Mouse (Mus musculus) retina, postnatal 7 days (tissue): ENCODE results near the gene Acvr1.

ENCODE experiments used
- DNase-seq: peaks from one replicate; pipeline ENCODE4 v3.0.0-alpha.2; 2012; ENCODE audit warnings: low read depth, low spot score

Acvr1 gene

DNA sequence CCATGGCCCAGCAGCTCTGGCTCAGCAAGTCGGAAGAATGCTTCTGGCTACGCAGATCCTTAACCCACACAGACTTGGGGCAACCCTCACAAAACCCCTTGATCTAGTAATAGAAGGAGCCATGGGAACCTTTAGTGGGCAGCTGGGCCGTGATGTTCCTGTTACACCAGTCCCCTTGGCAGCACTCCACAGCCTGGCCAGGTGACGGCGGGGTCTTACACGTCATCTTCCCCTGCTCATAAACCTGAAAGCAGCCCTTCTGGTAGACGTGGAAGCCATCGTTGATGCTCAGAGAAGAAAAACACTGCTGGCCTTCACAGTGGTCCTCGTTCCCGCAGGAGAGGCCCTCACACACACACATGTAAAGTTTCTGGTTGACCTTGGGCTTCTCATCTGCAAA lies 87.4 kb downstream of the Acvr1 start:
- no peak for DNase-seq

DNA sequence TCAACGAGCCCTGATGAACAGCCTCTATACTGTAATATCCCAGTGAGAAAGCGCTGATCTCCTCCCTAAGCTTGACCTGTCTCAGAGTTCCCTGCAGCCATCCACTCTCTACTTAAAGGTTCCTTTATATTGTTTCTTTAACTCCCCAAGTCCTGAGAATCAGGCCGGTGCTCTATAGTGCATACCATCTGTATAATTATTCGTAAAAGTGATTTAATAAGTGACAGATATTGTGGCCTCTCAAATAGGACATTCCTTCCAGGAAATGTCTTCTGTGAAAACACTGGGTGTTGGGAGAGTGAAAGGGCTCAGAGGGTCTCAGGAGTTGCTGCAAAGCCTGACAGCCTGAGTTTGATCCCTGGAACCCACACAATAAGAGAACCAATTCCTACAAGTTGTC lies 88.8 kb downstream of the Acvr1 start:
- no peak for DNase-seq

DNA sequence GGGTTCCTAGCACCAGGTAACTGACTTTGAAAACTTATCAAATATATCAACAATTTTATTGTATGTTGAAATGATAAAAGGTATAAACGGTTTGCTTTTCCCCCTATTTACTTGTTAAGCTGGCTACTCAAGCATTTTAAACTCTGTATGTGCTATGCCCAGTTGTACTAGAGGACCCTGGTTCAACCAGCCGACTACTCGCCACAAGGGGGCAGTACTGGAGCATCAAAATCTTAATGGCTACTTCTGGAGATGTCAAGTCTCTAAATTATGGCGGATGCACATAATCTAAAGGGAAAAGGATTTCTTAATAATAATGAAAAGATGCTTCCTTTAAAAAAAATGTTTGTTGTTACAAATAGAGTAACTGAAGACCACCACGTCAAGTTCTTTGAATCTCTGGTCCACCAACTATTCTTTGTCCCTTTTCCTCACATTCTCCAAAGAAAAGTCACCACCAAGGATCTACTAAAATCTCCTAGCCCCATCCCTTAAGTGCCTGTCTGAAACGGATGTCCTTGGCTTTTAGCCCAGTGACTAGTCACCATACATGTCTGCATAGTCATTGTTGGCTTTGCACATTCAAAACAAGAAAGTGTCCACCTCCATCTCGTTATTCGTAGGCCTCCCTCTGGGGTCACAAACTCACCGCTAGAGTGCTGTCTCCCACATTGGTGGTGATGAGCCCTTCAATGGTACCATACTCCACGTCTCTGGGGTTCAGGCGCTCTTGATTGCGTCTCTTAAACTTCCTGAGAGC lies 89.8 kb downstream of the Acvr1 start:
- DNase-seq: peak; percentile 68

DNA sequence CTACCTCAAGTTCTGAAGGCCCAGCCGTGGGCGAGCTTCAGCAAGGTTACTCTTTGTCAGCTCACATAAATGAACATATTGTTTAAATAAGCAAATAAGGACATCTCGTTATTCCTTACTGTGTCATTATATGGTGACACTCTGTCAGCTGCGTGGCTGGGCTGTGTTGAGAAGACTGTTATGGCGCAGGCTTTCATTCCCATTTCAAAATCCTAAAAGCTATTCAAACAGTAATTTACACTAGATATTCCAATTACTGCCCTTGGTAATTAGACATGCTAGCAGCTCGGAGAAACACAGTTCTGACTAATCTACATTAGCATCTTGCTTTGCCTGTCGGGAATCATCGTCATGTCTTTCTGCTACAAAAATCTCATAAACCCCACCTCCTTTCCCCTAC lies 91.4 kb downstream of the Acvr1 start:
- no peak for DNase-seq

DNA sequence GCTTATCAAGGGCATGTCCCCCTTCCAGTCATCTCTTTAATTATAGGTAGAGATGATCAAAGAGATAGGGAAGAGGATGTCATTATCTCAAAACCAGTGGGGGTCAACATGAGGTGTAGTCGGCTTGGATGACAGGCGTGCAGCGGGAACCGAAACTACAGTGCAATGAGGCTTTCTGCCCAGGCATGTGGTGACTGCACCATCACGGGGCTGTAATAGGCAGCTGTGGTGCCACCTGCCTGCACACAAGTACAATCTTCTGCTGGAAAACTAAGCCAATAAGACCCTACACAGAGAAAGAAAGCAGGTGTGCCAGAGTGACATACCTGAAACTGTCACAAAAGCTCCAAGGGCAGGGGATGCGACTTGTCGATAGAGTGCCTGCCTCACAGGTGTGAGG lies 96.7 kb downstream of the Acvr1 start:
- no peak for DNase-seq

DNA sequence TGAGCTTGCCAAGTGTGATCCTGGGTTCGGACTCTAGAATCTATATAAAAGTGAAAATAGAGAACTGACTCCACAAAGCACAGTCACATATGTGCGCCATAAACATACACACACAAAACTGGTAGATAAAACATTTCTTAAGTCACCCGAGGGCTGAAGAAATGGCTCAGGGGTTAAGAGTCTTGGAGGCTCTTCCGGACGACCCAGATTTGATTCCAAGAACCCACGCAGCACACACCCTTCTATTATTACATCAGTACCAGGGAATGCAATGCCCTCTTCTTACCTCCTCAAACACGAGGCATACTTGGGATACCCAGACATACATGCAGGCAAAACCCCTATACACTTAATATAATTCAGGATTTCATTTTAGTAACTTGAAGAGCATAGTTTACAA lies 97.1 kb downstream of the Acvr1 start, which contains the start of gene Gm17409:
Gene Gm17409 (plus strand): TSS at position 301 of the 400 bp plus-strand sequence.
- DNase-seq: no peak

DNA sequence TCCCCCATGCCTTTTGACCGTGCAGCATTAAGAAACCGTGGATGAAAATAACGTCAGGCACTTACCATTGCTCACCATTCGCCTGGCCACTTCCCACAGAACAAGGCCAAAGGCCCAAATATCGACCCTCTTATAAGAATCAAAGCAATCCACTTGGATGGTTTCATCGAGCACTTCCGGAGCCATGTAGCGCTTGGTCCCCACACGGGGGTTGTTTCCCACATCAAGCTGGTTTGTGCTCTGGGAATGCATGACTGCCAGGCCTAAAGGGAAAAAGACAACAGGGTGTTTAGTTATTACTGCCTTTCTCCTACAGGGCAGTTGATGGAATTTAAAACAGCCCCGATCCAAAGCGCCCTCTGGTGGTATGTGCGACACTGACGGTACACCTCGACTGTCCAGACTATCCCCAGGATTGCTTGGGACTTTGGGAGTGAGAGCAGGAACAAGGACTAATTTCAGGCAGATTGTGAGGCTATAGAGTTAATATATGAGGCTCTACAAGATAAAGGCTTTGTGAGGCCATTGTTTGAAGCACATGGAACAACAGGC lies 108.1 kb downstream of the Acvr1 start:
- DNase-seq: no peak

DNA sequence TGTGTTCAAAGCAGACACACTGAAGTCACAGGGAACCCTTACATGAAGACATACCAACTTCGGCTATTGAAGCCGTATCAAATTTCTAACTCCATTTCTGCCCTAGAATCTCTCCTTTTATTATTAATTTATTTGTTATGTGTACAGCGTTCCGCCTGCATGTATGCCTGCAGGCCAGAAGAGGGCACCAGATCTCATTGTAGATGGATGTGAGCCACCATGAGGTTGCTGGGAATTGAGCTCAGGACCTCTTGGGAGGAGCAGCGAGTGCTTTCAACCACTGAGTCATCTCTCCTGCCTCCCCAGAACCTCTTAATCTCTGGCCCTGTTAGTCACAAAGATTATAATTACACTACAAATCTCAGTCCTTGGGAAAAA lies 109.5 kb downstream of the Acvr1 start:
- DNase-seq: no peak

DNA sequence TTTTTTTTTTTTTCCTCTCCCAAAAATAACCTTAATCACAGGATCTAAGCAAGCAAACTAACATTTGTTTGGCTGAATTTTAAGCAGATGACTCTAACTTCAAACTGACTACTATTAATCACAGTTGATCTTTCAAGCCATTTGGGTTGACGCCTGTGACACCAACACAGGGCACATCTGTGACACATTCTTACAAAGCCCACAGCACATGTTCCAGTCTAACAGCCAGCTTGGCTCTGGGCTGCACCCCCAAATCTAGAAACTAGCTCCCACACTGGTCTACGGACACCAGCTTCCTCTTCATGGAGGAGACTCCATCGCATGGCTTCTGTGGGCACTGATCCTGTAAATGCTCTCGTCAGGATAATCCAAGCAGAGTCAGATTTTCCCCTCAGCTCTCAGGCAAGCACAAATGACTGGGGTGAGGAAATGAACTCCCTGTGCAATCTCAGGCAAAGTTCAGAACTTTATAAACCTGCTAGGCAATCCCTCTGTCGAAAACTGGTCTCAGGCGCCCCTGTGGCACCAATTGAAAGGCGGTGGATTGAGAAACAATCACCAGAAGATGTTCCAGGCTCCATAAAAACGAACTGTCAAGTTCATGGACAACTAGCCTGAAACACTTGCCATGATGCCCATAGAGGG lies 110.0 kb downstream of the Acvr1 start:
- DNase-seq: no peak

DNA sequence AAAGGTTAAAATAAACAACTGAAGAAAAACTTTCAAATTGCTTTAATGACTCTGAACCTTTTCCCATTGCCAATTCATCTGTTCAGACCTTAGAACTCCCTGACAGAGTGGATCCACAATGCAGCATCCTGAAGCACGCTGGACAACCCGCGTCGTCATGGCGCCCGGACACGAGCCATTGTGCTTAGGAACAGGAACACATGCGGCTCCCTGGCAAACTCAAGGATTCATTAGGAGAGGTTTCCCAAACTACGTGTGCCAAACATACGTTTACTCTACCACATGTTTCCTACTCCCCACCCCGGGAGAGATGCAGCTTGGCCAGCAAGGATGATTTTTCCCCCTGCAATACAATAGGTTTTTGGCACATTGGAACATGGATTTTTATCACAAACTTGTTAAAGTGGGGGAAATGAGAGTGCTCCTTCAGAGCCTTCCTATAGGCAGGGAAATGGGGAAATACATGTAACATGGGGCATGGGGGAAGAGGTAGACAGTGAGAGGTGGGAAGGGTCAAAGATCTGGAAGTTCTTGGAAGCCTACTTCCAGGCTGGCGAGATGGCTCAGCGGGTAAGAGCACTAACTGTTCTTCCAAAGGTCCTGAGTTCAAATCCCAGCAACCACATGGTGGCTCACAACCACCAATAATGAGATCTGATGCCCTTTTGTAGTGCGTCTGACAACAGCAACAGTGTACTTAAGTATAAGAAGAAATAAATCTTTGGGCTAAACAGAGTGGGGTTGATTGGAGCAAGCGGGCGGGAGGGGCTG lies 112.7 kb downstream of the Acvr1 start:
- DNase-seq: no peak

DNA sequence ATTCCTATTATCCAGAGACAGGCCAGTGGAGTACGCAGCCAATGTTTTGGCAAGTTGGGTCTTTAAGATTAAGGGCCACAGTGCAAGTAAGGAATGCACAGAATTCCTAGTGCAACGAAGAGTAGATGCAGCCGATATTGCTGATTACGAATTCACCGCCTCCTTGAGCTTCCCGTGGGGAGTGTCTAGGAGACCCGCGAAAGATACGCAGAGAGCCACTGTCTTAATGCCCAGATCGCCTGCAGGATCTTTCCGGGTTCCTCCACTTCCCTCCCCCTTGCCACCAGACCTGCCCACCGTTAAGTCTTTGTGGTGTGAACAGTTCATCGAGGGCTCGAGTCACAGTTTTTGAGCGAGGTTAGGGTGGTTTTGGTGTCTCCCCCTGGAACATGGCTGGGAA lies 120.0 kb downstream of the Acvr1 start:
- DNase-seq: no peak

DNA sequence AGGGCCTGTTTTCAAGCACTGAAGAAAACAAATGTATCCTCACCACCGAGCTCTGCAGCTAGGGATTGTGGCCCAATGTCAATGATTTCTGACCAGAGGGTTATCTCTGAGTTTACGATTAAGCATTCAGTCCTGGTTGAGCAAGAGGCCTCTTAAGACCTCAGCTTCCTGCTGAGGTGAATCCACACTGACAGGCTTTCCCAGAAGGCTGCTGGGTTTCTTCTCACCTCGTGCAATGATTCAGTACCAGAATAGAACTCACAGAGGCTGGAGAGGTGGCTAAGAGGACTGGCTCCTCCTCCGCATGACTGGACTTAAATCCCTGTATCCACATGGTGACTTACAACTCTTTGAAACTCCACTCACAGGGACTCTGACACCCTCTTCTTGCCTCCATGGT lies 123.8 kb downstream of the Acvr1 start:
- DNase-seq: no peak

DNA sequence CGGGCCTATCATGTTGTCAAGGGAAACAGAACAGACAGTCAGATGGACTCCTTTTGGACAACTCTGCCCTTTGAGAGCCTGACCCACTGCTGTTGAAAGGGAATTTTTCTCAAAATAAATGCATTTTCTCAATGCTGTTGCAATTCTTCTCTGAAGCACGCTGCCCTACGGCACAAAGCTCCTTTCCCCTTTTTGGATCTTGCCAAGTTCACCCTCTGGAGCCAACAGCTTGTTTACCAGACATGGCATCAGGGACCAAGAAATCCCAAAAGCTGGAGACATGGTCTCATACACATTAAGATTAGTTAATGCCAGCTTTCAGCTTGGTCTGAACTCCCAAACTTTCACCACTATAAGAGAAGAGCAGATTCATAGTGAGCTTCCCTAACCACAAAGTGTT lies 130.0 kb downstream of the Acvr1 start:
- DNase-seq: no peak

DNA sequence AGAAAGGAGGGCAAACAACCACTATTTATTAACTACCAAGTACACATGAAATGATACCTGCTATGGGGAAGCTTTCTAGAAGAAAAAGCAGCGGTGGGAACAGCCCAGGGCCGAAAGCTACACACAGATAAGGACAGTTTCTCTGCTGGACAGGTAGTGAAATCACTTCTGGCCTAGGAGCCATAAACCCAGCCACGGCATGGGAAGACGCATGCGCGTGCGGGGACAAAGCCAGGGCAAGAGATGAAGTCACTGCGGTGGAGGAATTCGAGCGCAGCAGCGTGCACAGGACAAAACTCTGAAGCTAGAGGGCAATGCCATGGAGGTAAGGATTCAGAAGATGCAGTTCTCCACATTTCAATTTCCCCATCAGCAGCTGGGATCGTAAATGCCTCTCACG lies 131.4 kb downstream of the Acvr1 start:
- no peak for DNase-seq

DNA sequence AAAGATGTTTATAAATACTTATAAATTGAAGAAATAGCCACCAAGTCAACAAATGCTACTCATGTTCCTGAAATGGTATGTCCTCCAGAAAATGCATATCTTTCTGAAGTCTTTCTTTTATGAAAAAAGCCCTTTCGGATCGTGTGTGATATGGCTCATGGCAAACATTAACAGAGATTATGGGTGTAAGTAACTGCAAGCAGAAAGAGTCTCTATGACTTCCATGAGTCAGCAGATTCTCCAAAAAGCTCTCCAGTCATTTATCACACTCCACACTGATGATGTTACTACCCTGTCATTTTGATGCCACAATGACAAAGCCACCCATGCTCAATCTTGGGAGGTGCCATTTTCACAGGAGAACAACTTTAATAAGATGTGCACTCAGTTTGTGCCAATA lies 132.5 kb downstream of the Acvr1 start:
- no peak for DNase-seq

DNA sequence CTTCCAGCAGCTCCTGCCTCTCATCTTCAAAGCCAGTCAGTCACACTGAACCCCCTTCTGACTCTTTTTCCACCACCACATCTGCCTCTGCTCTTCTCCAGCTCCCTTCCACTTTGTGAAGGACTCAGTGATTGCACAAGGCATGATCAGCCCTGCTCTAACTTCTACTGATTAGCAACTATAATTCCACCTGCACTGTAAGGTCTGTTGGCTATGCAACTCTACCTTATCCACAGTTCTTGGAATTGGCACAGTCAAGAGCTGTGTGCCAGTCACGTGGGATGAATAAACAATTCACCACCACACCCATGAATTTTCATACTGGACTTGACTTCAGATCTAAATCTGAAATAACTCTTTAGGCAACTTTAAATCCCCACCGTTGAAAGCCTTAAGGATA lies 133.6 kb downstream of the Acvr1 start:
- DNase-seq: no peak

DNA sequence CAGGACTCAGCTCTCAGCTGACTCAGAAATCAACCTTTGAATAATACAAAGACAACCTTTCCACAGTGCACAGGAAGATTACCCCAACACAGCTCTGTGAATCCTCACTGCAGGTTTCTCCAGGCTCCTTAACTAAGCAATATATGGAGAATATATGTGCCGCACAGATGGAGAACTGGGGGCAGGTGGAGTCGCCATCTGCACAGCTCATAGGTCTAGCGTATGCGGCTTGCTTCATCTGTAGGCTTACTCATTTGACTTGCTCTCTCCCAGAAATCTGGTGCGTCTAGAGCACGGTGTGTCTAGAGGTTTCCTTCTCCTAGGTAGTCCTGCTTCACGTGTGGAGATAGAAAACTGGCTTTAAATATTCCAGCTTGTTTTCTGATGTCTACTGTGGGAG lies 134.7 kb downstream of the Acvr1 start:
- no peak for DNase-seq

DNA sequence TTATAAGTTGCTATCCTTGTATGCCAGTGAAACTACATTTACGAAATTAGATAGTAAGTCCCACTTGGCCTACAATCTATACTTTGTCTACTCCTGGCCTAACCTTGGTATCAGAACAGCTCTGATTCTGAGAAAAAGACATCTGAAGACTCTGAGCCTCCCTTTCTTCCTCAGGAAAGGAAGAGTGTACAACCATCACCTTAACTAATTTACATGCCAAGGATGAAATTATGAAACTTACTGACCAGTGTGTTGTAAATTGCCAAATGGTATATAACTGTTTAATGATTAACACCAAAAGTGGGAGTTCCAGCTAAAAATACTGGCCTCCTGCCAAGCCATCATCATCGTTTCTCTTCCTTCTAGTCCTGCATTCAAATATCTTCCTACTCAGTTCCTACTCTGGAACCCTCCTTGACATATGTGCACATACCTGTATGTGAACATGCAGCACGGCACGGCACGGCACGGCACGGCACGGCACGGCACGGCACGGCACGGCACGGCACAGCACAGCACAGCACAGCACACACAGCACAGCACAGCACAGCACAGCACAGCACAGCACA lies 141.4 kb downstream of the Acvr1 start:
- no peak for DNase-seq

DNA sequence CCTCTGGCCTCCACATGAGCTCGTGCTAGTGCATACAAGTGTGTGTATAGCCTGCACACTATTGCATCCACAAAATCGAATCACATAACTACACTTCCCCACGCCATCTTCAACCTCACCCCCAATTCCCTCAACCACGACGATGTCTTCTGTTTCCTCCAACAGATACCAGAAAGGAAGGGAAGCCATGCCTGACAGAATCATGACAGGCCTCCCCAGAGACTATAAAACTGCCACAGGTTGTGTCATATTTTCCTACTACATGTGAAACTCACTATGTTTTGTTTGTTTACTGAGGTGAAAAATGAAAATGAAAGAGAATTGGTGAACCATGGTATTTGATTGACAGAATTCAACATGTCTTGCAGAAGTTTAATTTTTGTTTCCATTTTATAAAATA lies 143.6 kb downstream of the Acvr1 start:
- no peak for DNase-seq

DNA sequence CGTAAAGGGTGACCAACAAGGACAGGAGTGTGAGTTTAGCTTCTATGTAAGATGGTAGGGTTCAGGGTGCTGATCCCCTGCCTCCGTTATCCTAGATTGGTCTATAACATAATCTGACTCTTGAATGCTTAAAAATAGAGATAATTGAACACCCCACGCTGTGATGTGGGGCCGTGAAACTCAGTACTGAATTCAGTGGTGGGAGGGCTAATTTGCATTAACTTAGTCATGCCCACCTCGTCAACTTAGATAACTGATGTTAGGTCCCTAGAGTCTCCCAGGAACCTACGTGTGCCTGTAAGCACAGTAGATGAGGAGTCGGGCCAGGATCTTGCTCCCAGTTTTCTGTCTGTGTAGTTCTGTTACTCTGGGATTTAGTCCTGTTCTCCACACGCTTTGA lies 147.4 kb downstream of the Acvr1 start:
- no peak for DNase-seq

DNA sequence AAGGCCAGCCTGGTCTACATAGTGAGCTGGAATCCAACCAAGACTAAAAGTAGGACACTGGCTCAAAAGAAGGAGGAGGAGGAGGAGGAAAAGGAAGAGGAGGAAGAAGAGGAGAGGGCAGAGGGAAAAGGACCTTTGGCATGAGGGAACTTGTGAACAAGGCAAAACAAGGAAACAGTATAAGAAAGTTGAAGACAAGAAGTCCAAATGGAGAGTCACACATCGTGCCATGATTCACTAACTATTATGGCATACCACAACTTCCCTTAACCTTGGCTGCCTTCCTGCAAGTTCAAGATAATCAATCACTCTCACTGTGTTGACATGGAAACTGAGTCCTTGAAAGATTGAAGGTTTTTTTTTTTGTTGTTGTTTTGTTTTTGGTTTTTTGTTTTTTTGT lies 148.8 kb downstream of the Acvr1 start:
- DNase-seq: no peak

DNA sequence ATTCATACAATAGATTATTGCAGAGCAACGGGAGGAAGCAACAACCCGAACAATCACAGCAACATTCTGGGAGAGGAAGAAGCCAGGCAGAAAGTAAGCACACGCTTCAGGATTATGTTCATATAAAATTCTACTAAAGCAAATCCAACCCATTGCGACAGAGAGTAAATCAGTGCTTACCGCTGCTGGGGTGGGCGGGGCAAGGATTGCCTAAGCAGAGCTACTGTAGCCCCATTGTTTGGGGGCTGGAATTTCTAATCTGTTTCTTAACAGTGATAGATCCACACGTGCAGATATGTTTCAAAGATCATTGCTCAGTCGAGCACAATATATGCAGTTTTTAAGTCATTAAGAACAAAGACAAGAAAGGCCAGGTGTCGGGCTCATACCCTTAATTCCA lies 149.3 kb downstream of the Acvr1 start:
- no peak for DNase-seq
